Mouse (Mus musculus) hindbrain, embryonic 13.5 days (tissue): ENCODE measurements around the gene Calml3. TPM values are rescaled to one million over a fixed set of nuclear protein-coding genes. Genes with fewer than 3 reads are reported as not detected.

Experiments used
- ATAC-seq: fragments of 200-750 bp; cut with Nextera tagmentation; 2 replicates; pipeline ENCODE4 v1.8.0; 2017; ENCODE audit warnings: moderate TSS enrichment; ENCODE audit not compliant: low FRiP score
- H3K27ac ChIP-seq: fragments of 300-500 bp; sonication (generic); 2 replicates; pipeline ENCODE4 v1.5.1; 2015; ENCODE audit warnings: inconsistent platforms, mild to moderate bottlenecking, moderate library complexity
- H3K27me3 ChIP-seq: fragments of 300-500 bp; sonication (generic); 2 replicates; pipeline ENCODE4 v1.6.1; 2015; ENCODE audit warnings: mild to moderate bottlenecking, inconsistent platforms
- H3K36me3 ChIP-seq: fragments of 300-500 bp; sonication (generic); 2 replicates; pipeline ENCODE4 v1.6.1; 2015; ENCODE audit warnings: mild to moderate bottlenecking, inconsistent platforms
- H3K4me1 ChIP-seq: fragments of 300-500 bp; sonication (generic); replicated peaks from 2 replicates; pipeline ENCODE4 v1.6.1; 2015; ENCODE audit warnings: inconsistent platforms
- H3K4me2 ChIP-seq: fragments of 300-500 bp; sonication (generic); 2 replicates; pipeline ENCODE4 v1.6.1; 2015; ENCODE audit warnings: inconsistent platforms, mild to moderate bottlenecking, moderate library complexity
- H3K4me3 ChIP-seq: fragments of 300-500 bp; sonication (generic); 2 replicates; pipeline ENCODE4 v1.5.1; 2015; ENCODE audit warnings: mild to moderate bottlenecking, inconsistent platforms
- H3K9ac ChIP-seq: fragments of 300-500 bp; sonication (generic); 2 replicates; pipeline ENCODE4 v1.6.1; 2015; ENCODE audit warnings: mild to moderate bottlenecking, inconsistent platforms
- H3K9me3 ChIP-seq: fragments of 300-500 bp; sonication (generic); 2 replicates; pipeline ENCODE4 v1.6.1; 2016; ENCODE audit warnings: inconsistent platforms
- WGBS: fragments of 180-500 bp; shearing (Covaris S2); methylation state at CpG from one replicate; pipeline ENCODE4 v1.1.7; 2015; 5-methylcytosine and 5-hydroxymethylcytosine counted together
- polyA plus RNA-seq: library from polyadenylated mRNA; unstranded; fragments of >200 nt; fragmentation: Nextera tagmentation; extraction: Ambion mirVana; gene quantifications from 2 replicates; pipeline ENCODE4 v1.2.1, GENCODE M21; 2015

Calml3 gene
- polyA plus RNA-seq, 1 experiment from 2014 or later: not detected

- Histone ChIP-seq H3K4me3 (no peak overlapping the region), H3K9me3 (no peaks in the 10 kb centered on the region), H3K36me3 (no peaks in the 10 kb centered on the region), H3K4me1 (no peaks in the 10 kb centered on the region), H3K27me3 (no peaks in the 10 kb centered on the region), H3K27ac (no peak overlapping the region), H3K4me2 (no peak overlapping the region), H3K9ac (no peak overlapping the region)
- 85% methylated on average over 5 of the region's 5 CpGs for WGBS
- no peak for ATAC-seq
These were observed 1.5 kb upstream of the Calml3 start for GRCm38 (mm10) chr13:3805638-3806037.

- H3K4me3 ChIP-seq: no peak overlapping the region
- H3K9me3 ChIP-seq: no peaks in the 10 kb centered on the region
- H3K4me2 ChIP-seq: no peak overlapping the region
- no peaks in the 10 kb centered on the region for H3K27me3 ChIP-seq
- 67% methylated on average over 2 of the region's 2 CpGs for WGBS
- no peak overlapping the region for H3K9ac ChIP-seq
- H3K27ac ChIP-seq: no peak overlapping the region
- no peaks in the 10 kb centered on the region for H3K36me3 ChIP-seq
- ATAC-seq: no peak
- H3K4me1 ChIP-seq: no peaks in the 10 kb centered on the region
These were observed 1.0 kb upstream of the Calml3 start for GRCm38 (mm10) chr13:3805132-3805531.

GRCm38 (mm10) chr13:3799386-3799785 is 4.7 kb downstream of the Calml3 start:
- no peaks in the 10 kb centered on the region for H3K27me3 ChIP-seq
- H3K4me3 ChIP-seq: no peak overlapping the region
- H3K4me2 ChIP-seq: no peak overlapping the region
- H3K36me3 ChIP-seq: no peaks in the 10 kb centered on the region
- no peak overlapping the region for H3K9ac ChIP-seq
- no peaks in the 10 kb centered on the region for H3K9me3 ChIP-seq
- H3K27ac ChIP-seq: no peak overlapping the region
- no peaks in the 10 kb centered on the region for H3K4me1 ChIP-seq
- 77% methylated on average over 3 of the region's 3 CpGs for WGBS
- ATAC-seq: no peak

GRCm38 (mm10) chr13:3798751-3799150 is 5.4 kb downstream of the Calml3 start:
- no peak for ATAC-seq
- no peaks in the 10 kb centered on the region for H3K9me3 ChIP-seq
- no peak overlapping the region for H3K4me2 ChIP-seq
- no peak overlapping the region for H3K4me3 ChIP-seq
- H3K4me1 ChIP-seq: no peaks in the 10 kb centered on the region
- H3K27me3 ChIP-seq: no peaks in the 10 kb centered on the region
- H3K27ac ChIP-seq: no peak overlapping the region
- H3K36me3 ChIP-seq: no peaks in the 10 kb centered on the region
- no peak overlapping the region for H3K9ac ChIP-seq

DNA sequence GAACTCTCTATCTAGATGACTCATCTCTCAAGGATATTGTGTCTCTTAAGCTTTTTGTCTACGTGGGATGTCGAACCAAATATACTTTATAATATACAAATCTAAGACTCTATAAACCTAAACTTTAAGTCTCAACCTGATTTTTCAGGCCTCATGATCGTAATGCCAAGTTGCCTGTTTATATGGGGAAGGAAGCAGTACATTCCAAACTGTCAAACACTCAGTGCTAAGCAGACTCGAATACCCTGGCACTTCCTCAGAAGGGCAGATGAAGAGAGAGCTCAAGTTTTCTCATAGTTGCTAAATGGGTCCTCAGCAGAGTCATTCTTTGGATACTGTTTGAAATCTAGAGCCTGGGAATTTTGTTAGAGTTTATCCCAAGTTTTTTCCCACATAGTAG is 7.5 kb downstream of the Calml3 start:
- 91% methylated on average over 4 of the region's 4 CpGs for WGBS
- Histone ChIP-seq H3K4me3 (no peak overlapping the region), H3K4me2 (no peak overlapping the region), H3K4me1 (no peaks in the 10 kb centered on the region), H3K27ac (no peak overlapping the region), H3K36me3 (no peaks in the 10 kb centered on the region), H3K9ac (no peak overlapping the region), H3K9me3 (no peaks in the 10 kb centered on the region), H3K27me3 (no peaks in the 10 kb centered on the region)
- ATAC-seq: no peak

DNA sequence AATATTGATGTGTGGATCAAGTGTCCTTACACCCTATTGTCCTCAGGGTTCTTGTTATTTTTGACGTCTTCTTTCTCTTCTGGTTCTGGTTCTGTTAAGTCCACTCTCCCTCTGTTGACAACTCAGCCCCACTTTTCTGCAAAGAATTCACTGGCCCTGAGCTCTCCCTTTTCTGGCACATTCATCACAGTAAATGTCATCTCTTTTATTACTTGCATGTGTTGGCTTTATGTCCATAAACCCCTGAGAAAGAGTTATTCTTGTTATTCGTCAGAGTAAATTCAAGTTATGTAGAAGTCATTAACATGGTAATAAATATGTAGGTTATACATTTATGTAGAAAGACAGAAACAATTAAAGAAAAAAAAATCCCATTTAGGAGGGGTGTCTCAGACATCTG is 14.6 kb downstream of the Calml3 start:
- H3K36me3 ChIP-seq: no peaks in the 10 kb centered on the region
- no peak overlapping the region for H3K9ac ChIP-seq
- ATAC-seq: no peak
- no peak overlapping the region for H3K4me2 ChIP-seq
- no peak overlapping the region for H3K27ac ChIP-seq
- H3K4me1 ChIP-seq: no peaks in the 10 kb centered on the region
- H3K4me3 ChIP-seq: no peak overlapping the region
- WGBS: 87% methylated on average over 2 of the region's 2 CpGs
- no peaks in the 10 kb centered on the region for H3K27me3 ChIP-seq
- no peaks in the 10 kb centered on the region for H3K9me3 ChIP-seq

DNA sequence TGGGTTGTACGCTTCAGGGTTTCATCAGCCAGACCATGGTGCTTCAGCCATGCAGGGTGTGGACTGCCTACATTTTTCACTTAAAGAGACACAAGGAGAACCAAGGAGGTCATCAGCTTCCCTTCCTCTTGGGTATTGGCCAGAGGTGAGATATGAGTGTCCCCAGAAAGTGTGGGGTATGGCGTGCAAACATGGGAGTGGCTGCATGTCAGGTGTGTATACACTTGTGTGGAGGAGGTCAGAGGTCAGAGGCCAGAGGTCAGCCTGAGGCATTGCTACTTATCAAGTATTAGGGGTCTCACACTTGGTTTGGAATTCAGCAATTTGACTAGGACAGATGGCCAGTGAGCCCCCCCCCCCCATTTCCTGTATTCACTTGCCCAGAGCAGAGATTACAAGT is 15.5 kb downstream of the Calml3 start:
- Histone ChIP-seq H3K9ac (no peak overlapping the region), H3K9me3 (no peaks in the 10 kb centered on the region), H3K27me3 (no peaks in the 10 kb centered on the region), H3K36me3 (no peaks in the 10 kb centered on the region), H3K4me2 (no peak overlapping the region), H3K27ac (no peak overlapping the region), H3K4me1 (no peaks in the 10 kb centered on the region), H3K4me3 (no peak overlapping the region)
- 98% methylated on average over 2 of the region's 2 CpGs for WGBS
- ATAC-seq: no peak

GRCm38 (mm10) chr13:3787644-3788043 is 16.5 kb downstream of the Calml3 start:
- H3K4me2 ChIP-seq: no peak overlapping the region
- no peaks in the 10 kb centered on the region for H3K27me3 ChIP-seq
- H3K27ac ChIP-seq: no peak overlapping the region
- H3K36me3 ChIP-seq: no peaks in the 10 kb centered on the region
- H3K4me1 ChIP-seq: 0 out of 2 replicates have a peak, but pooled peaks cover 1% of the 10 kb centered on the region
- no peaks in the 10 kb centered on the region for H3K9me3 ChIP-seq
- no peak for ATAC-seq
- no peak overlapping the region for H3K4me3 ChIP-seq
- WGBS: 92% methylated on average over 3 of the region's 3 CpGs
- no peak overlapping the region for H3K9ac ChIP-seq

DNA sequence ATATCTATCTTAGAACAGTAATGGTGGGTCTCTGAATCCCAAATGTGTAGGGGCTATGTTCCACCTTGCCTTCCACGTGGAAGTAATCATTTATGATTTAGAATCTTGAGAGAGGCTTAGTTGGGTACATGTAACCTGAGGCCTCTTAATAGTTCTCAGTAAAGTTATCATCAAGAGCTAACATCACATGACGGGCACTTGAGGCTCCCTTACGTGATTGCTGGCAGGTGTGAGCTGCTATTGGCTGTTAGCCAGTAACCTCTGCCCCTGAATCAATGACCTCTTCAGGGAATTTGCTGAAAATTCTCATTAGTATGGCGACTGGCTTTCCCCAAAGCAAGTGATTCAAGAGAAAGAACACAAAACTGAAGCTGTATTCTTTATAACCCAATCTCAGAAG is 17.0 kb downstream of the Calml3 start:
- WGBS: 64% methylated on average over 4 of the region's 4 CpGs
- Histone ChIP-seq H3K27me3 (no peaks in the 10 kb centered on the region), H3K4me3 (no peak overlapping the region), H3K36me3 (no peaks in the 10 kb centered on the region), H3K4me1 (0 out of 2 replicates have a peak, but pooled peaks cover 5% of the 10 kb centered on the region), H3K9me3 (no peaks in the 10 kb centered on the region), H3K27ac (no peak overlapping the region), H3K9ac (no peak overlapping the region), H3K4me2 (no peak overlapping the region)
- no peak for ATAC-seq

DNA sequence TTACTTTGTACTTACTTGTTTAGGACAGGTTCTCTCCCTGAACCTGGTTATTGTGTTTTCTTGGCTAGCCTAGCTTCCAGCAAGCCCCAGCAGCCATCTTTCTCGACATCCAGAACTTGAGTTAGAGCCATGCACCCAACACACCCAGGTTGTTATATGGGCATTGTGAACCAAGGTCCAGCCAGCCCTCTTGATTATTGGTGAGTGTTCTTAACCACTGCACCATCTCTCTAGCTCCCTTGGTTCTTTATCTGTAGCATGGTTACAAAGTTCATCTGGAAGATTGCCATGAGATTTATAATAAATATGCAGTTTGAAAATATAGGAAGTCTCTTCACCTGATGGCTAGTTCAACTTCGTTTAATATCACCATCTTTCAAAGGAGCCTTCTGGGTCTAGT is 20.5 kb downstream of the Calml3 start:
- 84% methylated on average over 2 of the region's 2 CpGs for WGBS
- ATAC-seq: no peak
- Histone ChIP-seq H3K4me3 (no peak overlapping the region), H3K27me3 (no peaks in the 10 kb centered on the region), H3K9me3 (no peaks in the 10 kb centered on the region), H3K4me1 (0 out of 2 replicates have a peak, but pooled peaks cover 5% of the 10 kb centered on the region), H3K27ac (no peak overlapping the region), H3K4me2 (no peak overlapping the region), H3K36me3 (no peaks in the 10 kb centered on the region), H3K9ac (no peak overlapping the region)

- Histone ChIP-seq H3K4me1 (0 out of 2 replicates have a peak, but pooled peaks cover 5% of the 10 kb centered on the region), H3K27me3 (no peaks in the 10 kb centered on the region), H3K4me3 (no peak overlapping the region), H3K9ac (no peak overlapping the region), H3K27ac (no peak overlapping the region), H3K9me3 (no peaks in the 10 kb centered on the region), H3K4me2 (no peak overlapping the region), H3K36me3 (no peaks in the 10 kb centered on the region)
- 5% methylated on average over 2 of the region's 2 CpGs for WGBS
- no peak for ATAC-seq
These were observed 21.6 kb downstream of the Calml3 start for GRCm38 (mm10) chr13:3782499-3782898.

- 0 out of 2 replicates have a peak, but pooled peaks cover 5% of the 10 kb centered on the region for H3K4me1 ChIP-seq
- no peaks in the 10 kb centered on the region for H3K27me3 ChIP-seq
- H3K4me3 ChIP-seq: no peak overlapping the region
- ATAC-seq: no peak
- no peak overlapping the region for H3K9ac ChIP-seq
- H3K27ac ChIP-seq: no peak overlapping the region
- H3K36me3 ChIP-seq: no peaks in the 10 kb centered on the region
- 83% methylated on average over 8 of the region's 8 CpGs for WGBS
- H3K9me3 ChIP-seq: no peaks in the 10 kb centered on the region
- no peak overlapping the region for H3K4me2 ChIP-seq
These were observed 24.4 kb downstream of the Calml3 start for GRCm38 (mm10) chr13:3779575-3780226.

GRCm38 (mm10) chr13:3778591-3779364 is 25.3 kb downstream of the Calml3 start:
- Histone ChIP-seq H3K9ac (no peak overlapping the region), H3K9me3 (no peaks in the 10 kb centered on the region), H3K4me3 (no peak overlapping the region), H3K27ac (no peak overlapping the region), H3K4me1 (0 out of 2 replicates have a peak, but pooled peaks cover 5% of the 10 kb centered on the region), H3K27me3 (no peaks in the 10 kb centered on the region), H3K36me3 (no peaks in the 10 kb centered on the region), H3K4me2 (no peak overlapping the region)
- no peak for ATAC-seq
- 85% methylated on average over 4 of the region's 4 CpGs for WGBS
